Mouse (Mus musculus) urinary bladder, adult 2 months (tissue): Measurements from ENCODE around the gene Drap1. TPM values are rescaled to one million over a fixed set of nuclear protein-coding genes. Genes with fewer than 3 reads are reported as not detected.

Experiments
- DNase-seq: peaks from one replicate; pipeline ENCODE4 v3.0.0; 2022; ENCODE audit warnings: low spot score
- polyA plus RNA-seq: library from polyadenylated mRNA; depleted of rRNA; stranded (reverse); fragments of >200 nt; gene quantifications from 2 replicates; pipeline ENCODE4 v1.2.3, GENCODE M21; 2012; rRNA removed

Drap1 gene
- polyA plus RNA-seq, 1 experiment, result 228 TPM

DNA sequence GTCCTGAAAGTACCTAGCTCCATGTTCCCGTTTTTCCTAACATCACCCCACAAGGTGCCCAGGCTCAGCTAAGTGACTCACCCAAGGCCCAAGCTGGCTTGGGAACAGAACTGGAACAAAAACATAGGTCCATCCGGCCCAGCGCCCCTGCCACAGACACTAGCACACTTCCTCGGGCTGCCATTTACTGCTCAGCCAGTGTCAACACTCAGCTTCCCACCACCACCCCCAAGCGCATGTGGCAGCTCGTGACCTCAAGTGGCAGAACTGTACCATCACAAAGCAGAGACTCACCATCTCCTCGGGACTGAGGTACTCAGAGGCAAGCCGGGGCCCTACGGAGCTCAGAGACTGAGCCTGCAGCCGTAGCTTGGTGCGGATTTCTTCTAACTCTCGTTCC lies 41.5 kb downstream of the Drap1 start:
- no peak for DNase-seq

DNA sequence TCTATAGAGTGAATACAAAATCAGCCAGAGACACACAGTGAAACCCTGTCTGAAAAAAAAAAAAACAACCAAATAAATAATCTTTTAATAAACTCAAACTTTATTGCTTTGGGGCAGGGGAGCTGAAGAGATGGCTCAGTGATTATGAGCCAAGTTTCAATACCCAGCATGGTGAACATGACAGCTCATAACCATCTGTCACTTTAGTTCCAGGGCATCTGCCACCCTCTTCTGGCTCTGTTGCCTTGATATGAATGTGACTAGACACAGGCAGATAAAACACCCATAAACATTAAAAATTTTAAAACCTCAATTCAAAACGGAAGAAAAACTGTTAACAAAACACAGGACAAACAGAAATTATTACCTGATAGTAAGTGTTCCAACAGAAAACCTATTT lies 47.3 kb downstream of the Drap1 start:
- no peak for DNase-seq

DNA sequence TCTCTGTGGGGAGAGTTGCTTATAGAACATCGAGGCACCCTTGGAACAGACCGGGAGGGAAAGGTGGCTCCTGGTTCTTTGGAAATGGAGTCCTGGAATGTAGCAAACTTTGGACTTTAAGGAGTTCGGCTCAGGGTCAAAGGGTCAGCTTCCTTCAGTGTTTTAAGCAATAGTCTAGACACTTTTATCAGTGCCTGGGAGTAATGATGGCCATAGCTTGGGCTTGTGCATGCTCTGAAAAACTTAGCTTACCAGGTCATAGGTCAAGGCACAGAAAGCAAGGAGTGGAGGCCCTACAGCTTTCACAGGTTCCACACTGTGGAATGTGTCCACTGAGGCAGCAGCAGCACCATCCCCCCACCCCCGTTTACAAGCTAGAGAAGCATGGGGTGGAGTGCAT lies 50.0 kb downstream of the Drap1 start:
- no peak for DNase-seq

DNA sequence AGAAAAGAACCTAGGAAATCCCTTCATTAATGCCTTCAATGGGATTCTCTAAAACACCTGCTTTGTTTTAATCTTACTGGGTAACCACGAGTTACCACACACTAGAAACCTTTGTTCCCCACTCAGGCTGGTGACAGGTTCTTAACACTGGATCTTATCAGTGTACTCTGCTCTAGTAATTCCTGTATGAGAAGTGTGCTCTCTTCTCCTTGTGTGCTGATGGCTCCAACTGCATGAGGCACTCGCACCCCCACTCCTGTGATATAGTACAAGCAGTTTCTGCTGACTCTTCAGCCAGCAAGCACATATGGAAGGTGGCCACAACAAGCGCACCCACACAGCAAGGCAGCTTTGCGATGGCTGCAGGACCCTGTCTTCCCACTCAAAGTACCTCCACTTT lies 50.6 kb downstream of the Drap1 start:
- DNase-seq, result no peak

Other genes starting within 250 kb of the Drap1 start
- 16.3 and 22.6 TPM in 2 replicates for gene Pacs1, start 151.9 kb downstream of the Drap1 start, polyA plus RNA-seq
- 97.3 and 108 TPM in 2 replicates for gene Sf3b2, start 129.5 kb downstream of the Drap1 start, polyA plus RNA-seq
- 0.03 and 0.04 TPM in 2 replicates for gene Gal3st3, start 126.6 kb downstream of the Drap1 start, polyA plus RNA-seq
- gene Catsper1, start 89.2 kb downstream of the Drap1 start, polyA plus RNA-seq, result not detected in 2 replicates
- 3.6 and 4.4 TPM in 2 replicates for gene Cst6, start 75.4 kb downstream of the Drap1 start, polyA plus RNA-seq
- gene Eif1ad, start 58.2 kb downstream of the Drap1 start, polyA plus RNA-seq, result 24.4 and 26.8 TPM in 2 replicates
- 125 and 147 TPM in 2 replicates for gene Banf1, start 57.8 kb downstream of the Drap1 start, polyA plus RNA-seq
- gene Sart1, start 36.3 kb downstream of the Drap1 start, polyA plus RNA-seq, result 36.7 and 51.4 TPM in 2 replicates
- not detected in 2 replicates for gene Tsga10ip, start 22.5 kb downstream of the Drap1 start, polyA plus RNA-seq
- gene AI837181, start 165 bp upstream of the Drap1 start, polyA plus RNA-seq, result 65.3 and 68.9 TPM in 2 replicates
- 0.07 TPM in 1 of 2 replicates, not detected in the other for gene Fosl1, start 22.6 kb upstream of the Drap1 start, polyA plus RNA-seq
- gene Ccdc85b, start 32.9 kb upstream of the Drap1 start, polyA plus RNA-seq, result 11.3 and 15.1 TPM in 2 replicates
- gene Fibp, start 35.6 kb upstream of the Drap1 start, polyA plus RNA-seq, result 95.7 and 122 TPM in 2 replicates
- gene Ctsw, start 43.5 kb upstream of the Drap1 start, polyA plus RNA-seq, result 2.6 and 4.0 TPM in 2 replicates
- 77.3 and 86.8 TPM in 2 replicates for gene Efemp2, start 49.0 kb upstream of the Drap1 start, polyA plus RNA-seq
- 23.3 and 32.8 TPM in 2 replicates for gene Mus81, start 63.4 kb upstream of the Drap1 start, polyA plus RNA-seq
- 669 and 714 TPM in 2 replicates for gene Cfl1, start 65.5 kb upstream of the Drap1 start, polyA plus RNA-seq
- 1.5 and 2.2 TPM in 2 replicates for gene 1700020D05Rik, start 78.8 kb upstream of the Drap1 start, polyA plus RNA-seq
- gene Snx32, start 85.6 kb upstream of the Drap1 start, polyA plus RNA-seq, result 33.0 and 37.7 TPM in 2 replicates
- 4.7 and 5.1 TPM in 2 replicates for gene Ovol1, start 135.7 kb upstream of the Drap1 start, polyA plus RNA-seq
- 4.8 and 7.1 TPM in 2 replicates for gene Ap5b1, start 143.0 kb upstream of the Drap1 start, polyA plus RNA-seq
- gene Rnaseh2c, start 176.9 kb upstream of the Drap1 start, polyA plus RNA-seq, result 38.2 and 41.2 TPM in 2 replicates
- gene Kat5, start 185.3 kb upstream of the Drap1 start, polyA plus RNA-seq, result 60.1 and 67.7 TPM in 2 replicates
- 58.3 and 64.0 TPM in 2 replicates for gene Rela, start 212.5 kb upstream of the Drap1 start, polyA plus RNA-seq
- gene Sipa1, start 238.7 kb upstream of the Drap1 start, polyA plus RNA-seq, result 17.3 and 19.6 TPM in 2 replicates